Mouse (Mus musculus) spleen, postnatal 36 days (tissue): Measurements from ENCODE around the gene Cdk5rap2.

Experiments used
- DNase-seq, 2 experiments: peaks; one replicate each; pipeline ENCODE4 v3.0.0; 2022; ENCODE audit warnings: low spot score in 2 of 2, mixed read lengths in 1 of 2

The Cdk5rap2 gene

DNA sequence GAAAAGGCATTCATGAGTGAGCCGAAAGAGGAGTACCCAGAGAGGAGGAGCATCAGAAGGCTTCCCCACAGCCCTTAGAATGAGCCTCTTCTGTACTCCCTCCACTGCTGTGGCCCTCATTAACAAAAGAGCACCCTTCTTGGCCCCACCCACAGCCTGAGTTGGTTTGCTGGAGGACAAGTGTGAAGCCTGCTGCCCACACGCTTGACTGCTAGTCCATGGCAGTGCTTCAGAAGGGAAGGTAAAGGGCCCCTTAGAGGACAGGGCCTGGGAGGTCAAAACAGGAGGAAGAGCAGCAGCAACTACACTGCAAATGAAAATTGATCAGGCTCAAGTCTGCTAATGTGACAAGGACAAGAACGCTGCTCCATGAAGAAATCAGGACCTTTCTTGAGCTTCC is 56.6 kb downstream of the Cdk5rap2 start:
- no peak for DNase-seq

DNA sequence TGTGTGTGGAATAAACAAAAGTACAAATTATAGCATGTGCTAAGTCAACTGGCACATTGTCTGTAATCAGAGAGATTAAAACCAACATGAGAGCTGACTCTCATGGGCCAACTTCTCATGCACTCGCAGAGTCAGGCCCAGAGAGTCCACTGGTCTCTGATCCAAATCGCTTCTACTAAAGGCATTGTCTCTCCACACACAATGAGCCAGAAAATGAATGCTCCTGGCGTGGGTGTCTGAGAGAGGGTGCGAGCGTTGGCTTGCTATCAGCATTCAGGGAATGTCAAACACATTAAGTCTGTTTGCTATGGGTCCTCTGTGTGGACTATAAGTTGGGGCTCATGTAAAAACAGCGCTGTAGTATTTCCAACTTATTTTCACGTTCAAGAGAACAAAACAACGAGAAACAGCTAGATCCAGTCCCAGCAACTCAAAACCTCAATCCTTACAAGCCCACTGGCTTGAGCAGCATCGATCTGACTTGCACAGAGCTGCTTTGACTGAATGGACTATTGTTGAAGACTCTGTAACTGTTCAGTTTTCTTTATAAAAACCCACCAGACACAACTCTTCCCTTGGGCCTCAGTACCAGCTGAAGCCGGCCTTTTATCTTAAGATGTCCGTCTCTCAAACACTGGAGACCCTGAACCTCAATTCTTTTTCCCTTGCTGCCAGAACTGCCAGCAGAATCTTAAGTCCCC is 74.6 kb downstream of the Cdk5rap2 start:
- no peak for DNase-seq

DNA sequence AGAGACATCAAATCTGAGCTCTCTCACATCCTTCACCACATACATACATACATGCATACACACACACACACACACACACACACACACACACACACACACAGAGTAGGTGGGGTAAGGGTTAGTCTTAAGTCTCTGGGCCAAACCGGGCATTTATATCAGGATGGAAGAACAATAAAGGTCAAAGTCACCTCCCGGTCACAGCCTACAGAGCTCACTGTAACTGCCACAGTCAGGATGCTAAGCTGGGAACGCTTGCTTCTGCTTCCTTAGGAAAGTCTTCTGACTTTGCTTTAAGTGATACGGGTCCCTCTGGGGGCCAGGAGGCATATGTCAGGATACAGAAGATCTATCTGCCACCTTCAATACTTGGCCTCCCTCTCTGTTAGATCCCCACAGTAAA is 75.2 kb downstream of the Cdk5rap2 start:
- no peak for DNase-seq

DNA sequence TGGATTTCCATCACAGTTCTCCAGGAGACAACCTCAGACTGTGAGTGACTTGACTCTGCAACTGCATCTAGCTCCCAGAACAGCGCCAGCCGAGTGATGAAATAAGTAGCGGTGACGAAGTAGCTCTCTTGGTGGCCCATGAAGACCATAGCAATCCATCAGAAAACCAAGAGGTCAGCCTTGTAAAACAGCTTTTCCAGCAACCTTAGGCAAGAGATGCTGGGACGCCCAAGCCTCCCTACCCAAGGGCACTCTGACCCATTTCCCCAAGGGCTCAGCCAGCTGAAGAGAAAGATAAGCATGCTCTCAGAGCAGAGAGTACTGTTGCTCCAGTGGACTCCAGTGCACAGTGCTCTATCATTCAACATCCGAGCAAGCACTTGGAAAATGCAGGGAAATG is 77.3 kb downstream of the Cdk5rap2 start:
- DNase-seq, result no peak

DNA sequence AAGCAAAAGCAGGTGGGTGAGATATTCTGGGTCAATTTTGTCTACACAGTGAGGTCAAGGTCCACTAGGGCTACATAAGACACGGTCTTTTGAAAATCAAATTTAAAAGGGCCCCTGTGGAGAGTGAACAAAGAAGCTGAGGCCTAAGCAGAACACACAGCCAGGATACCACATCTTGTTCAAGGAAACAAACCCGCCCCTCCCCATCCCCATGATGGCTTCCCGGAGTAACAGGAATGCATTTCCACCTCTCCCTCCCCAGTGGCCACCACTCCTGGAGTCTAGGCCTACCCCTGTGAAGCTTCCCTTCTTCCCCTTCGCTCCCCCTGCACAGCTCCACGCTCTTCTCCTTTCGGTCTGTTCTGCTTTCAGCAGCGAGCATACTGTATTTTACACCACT is 77.7 kb downstream of the Cdk5rap2 start:
- DNase-seq, result no peak

DNA sequence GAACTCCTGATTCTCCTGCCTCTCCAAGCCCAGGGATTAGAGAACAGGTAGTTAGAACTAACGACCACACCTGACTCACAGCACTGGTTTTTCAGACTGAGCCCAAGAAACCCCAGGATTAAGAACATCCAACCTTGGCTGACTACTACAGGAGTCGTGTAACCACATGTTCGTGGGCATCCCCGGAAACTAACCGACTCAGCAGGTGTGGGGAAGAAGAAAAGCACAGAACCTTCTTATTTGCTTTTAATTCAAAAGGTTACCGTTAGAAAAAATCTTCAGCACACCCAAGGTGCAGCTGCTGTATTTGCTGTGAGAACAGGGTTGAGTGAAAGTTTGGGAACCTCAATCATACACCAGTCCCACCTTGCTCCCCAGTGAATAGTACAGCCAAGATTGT is 79.1 kb downstream of the Cdk5rap2 start:
- no peak for DNase-seq

DNA sequence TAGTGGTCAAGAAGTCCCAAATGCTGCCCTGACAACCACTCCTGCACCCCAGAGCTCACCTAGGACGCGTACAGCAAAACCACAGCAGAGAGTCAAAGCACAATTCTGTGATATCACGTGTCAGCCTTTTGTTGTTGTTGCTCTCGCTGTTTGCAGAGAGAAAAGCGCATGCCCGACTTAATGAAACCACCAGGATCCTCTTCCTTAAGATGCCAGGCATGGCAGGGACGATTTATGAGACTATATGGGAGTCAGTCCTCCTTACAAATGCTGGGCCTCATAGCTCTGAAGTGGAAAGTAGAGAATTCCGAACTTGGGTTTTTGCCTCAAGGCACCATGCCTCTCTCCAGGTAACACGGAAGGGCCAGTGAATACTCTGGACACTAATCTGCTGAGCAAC is 82.2 kb downstream of the Cdk5rap2 start:
- DNase-seq, result no peak

DNA sequence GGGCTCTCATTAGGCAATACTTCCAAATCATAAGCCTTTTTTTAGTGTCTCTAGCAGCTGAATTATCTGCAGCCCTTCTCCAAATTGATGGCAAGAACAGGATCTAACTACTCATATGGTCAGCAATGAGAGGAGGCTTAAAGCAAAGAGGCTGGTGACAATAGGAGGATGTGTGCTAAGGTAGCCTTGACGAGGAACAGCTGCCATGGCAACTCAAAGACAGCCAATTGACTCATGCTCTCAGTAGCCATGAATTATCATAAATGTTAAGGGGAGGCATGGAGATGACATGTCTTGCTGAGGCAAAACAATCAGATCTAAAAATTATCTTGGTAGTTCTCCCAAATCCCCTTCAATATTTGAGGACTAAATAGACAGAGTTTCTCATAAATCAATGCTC is 82.8 kb downstream of the Cdk5rap2 start:
- DNase-seq, result no peak

DNA sequence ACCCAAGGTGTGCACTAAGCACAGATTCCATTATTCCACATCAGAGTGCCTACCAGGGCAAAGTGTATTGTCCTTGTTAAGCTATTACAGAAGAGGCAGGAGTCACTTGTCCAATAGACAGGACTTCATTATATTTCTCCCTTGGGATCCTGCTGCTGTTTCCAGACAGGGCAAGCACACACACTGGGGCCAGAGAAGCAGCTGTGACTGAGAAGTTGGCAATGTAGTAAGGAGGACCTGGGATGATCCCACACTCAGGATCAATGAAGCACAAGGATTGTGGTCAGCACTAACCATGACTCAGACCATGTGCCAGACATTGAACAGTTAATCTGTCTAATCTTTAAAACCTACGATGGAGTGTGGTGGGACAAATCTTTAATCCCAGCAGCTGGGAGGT is 88.7 kb downstream of the Cdk5rap2 start:
- no peak for DNase-seq

DNA sequence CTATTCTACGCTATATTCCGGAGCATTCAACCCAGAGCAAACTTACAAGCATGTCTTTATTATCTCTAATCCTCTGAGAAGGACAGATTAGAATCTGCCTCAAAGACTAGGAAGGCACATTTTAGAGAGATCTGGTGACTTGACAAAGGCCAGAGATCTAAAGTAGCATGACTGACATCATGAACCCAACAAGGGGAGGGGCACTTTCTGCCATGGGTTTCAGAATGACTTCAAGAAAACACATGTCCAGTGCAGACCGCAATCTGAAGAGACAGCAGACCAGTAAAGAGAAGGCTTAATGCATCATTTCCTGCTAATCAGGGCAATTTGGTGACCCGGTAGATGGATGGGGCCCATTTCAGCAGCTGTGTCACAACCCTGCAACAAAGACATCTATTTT is 98.1 kb downstream of the Cdk5rap2 start:
- DNase-seq, result no peak

DNA sequence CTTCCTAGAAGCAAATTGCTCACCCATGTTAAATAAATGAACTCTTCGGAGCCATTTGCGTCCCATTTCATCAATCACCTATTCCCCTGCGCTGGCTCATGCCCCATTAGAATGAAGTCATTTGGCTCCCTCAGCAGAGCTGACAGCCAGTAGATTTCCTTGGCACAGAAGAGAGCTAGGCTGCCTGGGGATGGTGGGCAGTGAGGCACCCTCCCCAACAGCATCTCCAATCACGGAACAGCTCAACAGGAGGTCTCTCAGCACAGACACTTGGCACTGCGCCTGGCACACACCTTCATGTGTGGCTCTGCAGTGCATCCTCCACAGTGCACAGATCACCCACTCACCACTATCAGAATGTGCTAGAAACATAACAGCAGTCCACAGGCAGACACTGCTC is 98.7 kb downstream of the Cdk5rap2 start:
- DNase-seq, result no peak

DNA sequence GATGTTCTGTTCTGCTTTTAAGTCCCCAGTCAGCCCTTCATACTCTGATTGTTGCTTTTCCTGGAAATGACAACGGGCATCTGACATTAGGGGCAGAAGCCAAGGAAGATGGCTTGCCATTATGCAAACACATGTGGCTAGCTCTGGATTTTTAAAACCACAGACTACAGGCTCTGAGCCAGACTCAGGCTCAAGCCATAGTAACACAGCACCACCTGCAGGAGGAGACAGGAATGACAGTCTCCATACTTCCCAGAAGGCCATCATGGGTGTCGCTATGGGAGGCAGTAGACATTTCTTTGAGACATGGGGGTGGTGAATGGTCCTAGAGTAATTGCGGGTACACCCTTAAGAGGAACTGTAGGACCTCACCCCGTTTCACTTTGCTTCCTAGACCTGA is 103.0 kb downstream of the Cdk5rap2 start:
- peak; percentile 5 to 14 for DNase-seq

DNA sequence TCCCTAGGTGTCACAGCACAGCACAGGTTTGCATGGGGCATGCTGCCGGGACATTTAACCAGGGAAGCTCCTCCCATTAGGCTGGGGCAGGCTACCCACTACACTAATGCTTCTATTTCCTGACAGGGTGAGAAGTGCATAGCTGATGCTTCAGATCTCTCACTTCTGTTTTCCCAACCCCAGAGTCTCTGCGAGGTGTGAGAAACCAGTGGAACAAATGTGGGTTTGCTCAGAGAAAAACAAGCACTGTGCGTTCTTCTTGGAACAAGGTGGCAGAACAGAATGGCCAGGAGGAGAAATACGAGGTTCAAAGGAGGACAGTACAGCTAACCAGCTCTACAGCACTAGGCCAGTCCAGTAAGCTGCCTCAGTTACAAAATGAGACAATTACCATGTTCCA is 106.4 kb downstream of the Cdk5rap2 start:
- no peak for DNase-seq

DNA sequence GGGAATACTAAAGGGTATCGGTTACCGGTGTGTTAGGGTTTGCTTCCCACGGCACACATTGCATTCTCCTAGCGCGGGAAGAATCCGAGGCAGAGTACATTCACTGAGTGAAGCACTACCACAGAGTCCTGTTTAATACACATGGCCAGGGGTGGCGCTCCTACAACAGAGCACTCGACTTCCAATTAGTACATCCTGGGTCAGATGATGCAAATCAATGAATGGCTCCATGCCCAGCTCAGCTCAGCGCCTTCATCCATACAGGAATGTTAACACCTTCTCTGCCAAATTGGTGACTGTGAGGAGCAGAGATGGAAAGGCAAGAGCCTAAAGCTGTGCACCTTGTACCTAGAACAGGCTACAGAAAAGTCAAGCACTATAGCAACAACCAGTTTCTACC is 109.1 kb downstream of the Cdk5rap2 start:
- no peak for DNase-seq

DNA sequence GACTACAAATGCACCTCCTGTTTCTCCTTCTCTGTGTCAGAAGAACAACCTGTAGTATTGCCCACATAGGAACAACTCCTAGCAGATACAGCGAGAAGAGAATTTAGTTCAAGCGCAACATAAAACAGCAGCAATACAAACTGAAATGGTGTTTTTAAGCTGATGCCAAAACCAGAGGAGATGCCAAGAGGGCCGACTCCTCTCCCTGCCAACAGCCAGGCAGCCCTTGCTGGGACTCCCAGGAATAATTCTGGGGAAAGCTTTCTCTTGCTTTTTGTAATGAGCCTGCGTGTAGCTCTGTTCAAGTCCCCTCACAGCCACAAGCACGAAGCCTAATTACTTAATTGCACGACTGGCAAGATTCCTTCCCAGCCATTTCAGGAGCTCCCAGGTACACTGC is 120.9 kb downstream of the Cdk5rap2 start:
- no peak for DNase-seq

DNA sequence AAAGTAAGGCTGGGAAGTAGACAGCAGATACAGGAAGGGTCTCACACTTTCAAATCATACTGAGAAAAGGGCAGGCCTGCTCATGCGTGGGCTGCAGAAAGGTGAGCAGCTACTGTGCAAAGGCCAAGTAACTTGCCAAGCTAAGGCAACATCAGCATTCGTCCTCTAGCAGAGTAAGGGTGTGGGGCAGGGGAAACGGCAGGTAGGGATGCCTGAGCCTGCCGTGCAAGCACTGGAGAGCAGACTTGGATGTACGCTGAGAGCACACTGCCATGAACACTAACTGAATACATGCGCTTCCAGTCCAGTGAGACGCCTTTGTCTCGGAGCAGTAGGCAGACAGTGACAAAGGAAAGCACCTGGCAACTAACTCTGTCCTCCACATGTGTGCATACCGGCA is 127.1 kb downstream of the Cdk5rap2 start:
- no peak for DNase-seq

DNA sequence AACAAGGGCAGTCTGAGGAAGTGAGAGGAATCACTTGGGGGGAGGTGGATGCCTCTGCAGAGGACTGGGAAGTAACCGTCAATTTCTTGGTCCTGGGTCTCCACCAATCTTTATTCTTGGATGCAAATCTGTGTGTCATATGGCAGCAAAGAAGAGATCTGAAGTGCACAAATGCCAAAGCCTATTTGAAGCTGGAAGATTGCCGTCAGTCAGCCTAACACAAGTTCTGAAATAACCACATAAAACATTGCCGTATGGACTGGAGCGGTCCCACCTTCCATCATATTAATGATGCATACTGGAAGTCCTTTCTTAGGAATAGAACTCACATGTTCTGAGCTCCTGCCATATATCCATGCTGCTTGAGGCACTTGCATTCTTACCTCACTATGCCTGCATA is 131.4 kb downstream of the Cdk5rap2 start:
- DNase-seq, result no peak

DNA sequence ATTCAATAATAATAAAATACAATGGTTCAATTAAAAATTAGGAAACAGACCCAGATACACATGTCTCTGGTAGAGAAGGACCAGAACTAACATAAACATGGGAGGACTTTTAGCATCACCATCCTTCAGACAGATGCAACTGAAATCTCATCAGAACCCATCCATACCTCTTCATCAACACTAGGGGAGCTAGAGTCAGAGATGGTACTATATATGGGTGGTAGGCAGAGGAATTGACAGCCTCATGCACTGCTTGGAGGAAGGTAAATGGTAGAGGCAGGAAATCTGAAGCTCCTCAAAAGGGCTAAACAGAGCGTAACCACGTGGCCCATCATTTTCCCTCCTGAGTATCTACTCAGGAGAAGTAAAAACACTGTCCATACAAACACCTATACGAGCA is 132.2 kb downstream of the Cdk5rap2 start:
- DNase-seq, result no peak

DNA sequence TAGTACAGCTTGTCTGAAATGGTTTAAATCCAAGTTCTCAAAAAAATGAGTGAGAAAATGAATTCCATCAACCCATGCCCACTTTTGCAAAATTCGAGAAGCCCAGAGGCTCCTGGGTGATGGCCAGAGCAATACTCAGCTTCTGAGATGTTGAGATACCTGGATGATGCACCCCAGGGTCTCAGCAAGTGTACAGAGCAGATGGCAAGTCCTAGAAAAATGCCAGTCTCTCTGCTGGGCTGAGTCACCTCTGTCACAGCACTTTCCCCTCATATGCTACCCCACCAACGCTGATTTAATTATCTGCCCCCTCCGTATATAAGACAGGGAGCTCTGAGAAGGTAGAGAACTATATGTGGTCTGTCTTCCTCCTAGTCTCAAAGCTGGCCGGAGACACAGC is 137.3 kb downstream of the Cdk5rap2 start:
- no peak for DNase-seq

DNA sequence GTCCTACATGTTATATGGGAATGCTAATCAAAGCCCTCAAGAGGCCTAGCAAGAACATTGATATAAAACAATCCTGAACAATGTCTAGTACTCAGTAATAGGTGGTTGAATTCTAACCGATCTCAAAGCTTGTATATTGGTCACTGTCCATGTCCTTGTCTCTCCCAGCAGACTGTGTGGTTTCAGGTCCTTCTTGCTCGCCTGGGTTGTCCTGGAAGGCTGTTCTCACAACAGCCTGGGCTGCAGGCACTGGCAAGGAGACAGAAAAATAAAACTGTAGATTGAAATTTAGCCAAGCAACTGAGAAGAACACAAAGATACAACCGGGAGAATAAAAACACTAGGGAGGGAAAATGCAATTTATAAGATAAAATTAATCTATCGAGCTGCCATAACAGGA is 137.7 kb downstream of the Cdk5rap2 start:
- no peak for DNase-seq

DNA sequence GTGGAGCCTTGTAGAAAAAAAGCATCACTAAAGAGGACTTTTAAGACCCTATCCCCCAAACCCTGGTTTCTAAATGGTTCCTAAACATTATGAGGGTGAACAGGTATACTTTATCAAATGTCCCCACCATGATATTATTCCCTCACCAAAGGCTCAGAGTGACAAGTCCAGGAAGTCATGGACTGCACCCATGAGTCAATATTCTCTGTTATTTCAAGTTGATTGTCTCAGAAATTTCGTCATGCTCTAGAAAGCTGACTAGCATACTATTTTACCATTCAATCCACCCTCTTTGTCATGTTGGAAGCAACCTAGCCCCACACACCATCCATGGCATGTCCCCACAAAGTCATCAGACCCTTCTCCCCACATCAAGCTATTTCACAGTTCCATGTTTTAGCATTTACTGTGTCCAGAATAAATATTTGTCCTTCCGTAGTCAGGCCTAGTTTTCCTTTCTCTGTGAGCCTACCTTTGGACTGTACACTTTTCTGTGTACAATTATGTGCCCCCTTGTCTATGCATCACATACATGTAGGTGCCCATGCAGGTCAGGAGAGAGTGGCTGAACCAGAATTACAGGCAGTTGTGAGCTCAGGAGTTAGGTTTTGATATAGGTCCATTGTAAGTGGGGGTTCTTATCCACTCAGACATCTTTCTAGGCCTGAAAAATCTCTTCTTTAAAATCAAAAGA is 142.9 kb downstream of the Cdk5rap2 start:
- no peak for DNase-seq

DNA sequence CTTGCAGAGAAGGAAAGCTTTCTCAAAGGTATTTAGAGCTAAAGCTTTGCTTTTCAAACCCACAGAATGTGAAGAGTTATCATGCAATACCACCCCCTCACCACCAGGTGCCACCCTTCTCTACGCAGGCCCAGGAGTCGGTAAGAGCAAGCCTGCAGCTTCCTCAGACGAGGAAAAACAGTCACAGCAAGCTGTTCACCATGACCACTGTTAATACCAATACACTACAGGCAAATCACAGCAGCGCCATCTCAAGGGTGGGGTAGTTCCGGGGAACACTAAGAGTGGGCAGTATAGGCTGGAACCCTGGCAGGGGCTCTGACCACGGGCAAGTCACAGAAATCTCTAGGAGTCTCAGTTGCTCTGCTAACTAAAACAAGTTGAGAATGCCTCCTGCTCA is 145.0 kb downstream of the Cdk5rap2 start:
- DNase-seq, result peak; percentile 6 to 26

DNA sequence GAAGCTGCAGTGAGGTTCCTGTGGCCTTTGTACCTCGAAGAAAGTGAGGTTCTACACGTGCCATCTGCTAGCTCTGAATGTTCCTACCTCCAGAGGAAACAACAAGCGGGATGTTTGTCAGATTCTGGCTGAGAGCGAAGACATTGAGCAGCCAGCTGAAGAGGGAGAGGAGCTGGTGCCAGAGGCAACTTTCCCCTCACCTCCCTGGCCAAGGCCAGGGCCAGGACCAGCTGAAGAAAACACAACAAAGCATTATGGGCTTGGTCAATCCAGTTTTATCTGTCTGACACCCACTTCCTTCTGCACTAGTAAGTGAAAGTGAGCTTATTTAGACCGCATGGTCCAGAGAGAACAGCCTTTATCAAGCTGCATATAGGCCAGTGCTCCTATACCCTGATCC is 147.4 kb downstream of the Cdk5rap2 start:
- no peak for DNase-seq

DNA sequence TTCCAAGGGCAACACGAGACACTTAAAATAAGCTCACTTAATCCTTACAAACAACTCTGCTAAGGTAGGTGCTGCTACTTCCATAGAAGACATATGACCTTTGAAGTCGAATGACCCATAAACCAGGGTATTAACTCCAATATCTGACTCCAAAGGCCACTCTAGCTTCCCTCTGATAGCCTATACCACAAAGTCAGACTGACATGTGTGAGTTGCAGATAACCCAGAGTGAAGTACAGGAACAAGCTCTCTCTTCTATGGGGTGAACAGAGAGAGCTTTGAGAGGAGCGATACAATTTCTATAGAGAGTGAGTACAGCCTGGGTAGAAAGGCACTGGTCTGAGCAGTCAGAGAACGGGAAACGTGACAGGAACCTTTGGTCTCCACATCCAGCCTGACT is 148.9 kb downstream of the Cdk5rap2 start:
- DNase-seq, result no peak
